Mouse (Mus musculus) olfactory bulb, adult 2 months (tissue): ENCODE results near the gene Rasl11b.

Source experiments
- CTCF ChIP-seq: fragments of 200-500 bp; IDR thresholded peaks from 2 replicates; pipeline ENCODE4 v1.5.1; 2012; ENCODE audit warnings: low read depth, mild to moderate bottlenecking, low read length, moderate library complexity; ENCODE audit not compliant: insufficient read depth
- POLR2A ChIP-seq: fragments of 200-500 bp; IDR thresholded peaks from 2 replicates; pipeline ENCODE4 v1.6.1; 2012; ENCODE audit warnings: mild to moderate bottlenecking, low read depth, low read length, moderate library complexity; ENCODE audit not compliant: insufficient read depth

DNA sequence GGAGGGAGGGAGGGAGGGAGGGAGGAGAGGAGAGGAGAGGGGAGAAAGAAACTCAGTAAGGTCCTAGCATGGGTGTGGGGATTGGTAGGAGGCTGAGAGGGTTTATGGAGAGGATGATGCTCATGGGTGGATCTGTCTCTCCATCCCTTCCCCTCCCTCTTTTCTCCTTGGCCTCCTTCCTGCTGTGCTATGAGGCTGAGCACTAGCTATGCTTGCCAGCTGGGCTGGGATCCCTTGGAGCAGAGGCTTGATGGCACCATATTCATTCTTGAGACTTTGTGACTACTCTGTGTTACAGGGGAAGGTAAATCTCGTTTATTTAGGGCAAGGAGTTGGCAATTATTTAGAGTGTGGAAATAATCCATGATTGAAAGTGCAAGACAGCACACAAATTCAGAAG, 33.9 kb downstream of the Rasl11b start:
- TF ChIP-seq CTCF = no peak
- no peak for TF ChIP-seq POLR2A
